In the genomic region with DNA sequence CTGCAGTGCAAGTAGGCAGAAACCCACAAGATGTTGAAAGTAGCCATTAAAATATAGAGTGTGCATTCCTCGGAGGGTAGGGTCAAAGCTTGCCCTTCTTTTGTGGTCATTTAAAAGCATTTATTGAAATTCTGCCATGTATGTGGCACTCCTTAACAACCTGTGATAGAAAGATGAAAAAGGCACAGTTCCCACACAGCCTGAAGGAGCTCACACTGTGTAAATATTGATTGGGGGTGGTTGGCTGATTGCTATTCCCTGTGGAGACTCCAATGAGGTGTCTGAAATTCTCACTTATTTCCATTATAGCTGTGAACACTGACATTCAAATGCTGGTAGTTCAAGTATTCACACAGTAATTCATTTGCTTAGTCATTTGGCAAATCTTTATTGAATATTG, we compare ENCODE assay signal across 28 mouse cellular contexts.
A peak's percentile ranks its signal among the peaks of the same experiment; 100 is the strongest.
DNase-seq lines count a peak whose midpoint lies in the region; ATAC-seq and TF ChIP-seq lines count a peak whose summit lies in the region.
"Had no signal": no experiment of that assay in that cellular context is flagged by ENCODE, and none has a peak within 500 bp of the region (broad histone marks: within the 10 kb centered on the region; RNA-seq: fewer than 3 reads in every experiment).

No protein-coding gene starts in this region.

- no peak overlapping the region for H3K4me3 ChIP-seq in hindbrain, embryonic 14.5 days (replicated peaks; ENCODE audit: low read length)
- H3K4me3 ChIP-seq in hindbrain, embryonic 10.5 days = no peak overlapping the region
- H3K4me3 ChIP-seq in stomach, embryonic 15.5 days (replicated peaks) = no peak overlapping the region
- no peak overlapping the region for H3K4me3 ChIP-seq in stomach, postnatal 0 days (ENCODE audit: low read depth, low read length)
- no peak overlapping the region for H3K4me3 ChIP-seq in hindbrain, embryonic 16.5 days (ENCODE audit: low read length)
- no peak overlapping the region for H3K4me3 ChIP-seq in liver, embryonic 12.5 days
- H3K4me3 ChIP-seq: embryonic facial prominence, embryonic 13.5 days; erythroblast, embryonic 14.5 days; gastrocnemius, adult 2 months; heart, embryonic 15.5 days; limb, embryonic 15.5 days; myocyte had no signal

- H3K27me3 ChIP-seq in hindbrain, embryonic 14.5 days (ENCODE audit: control insufficient read depth, insufficient read depth, low read length) = no peaks in the 10 kb centered on the region
- H3K27me3 ChIP-seq in hindbrain, embryonic 10.5 days (ENCODE audit: insufficient read depth, poor library complexity, severe bottlenecking) = no peaks in the 10 kb centered on the region
- H3K27me3 ChIP-seq in stomach, embryonic 15.5 days (replicated peaks) = no peaks in the 10 kb centered on the region
- no peaks in the 10 kb centered on the region for H3K27me3 ChIP-seq in stomach, postnatal 0 days (ENCODE audit: control insufficient read depth, insufficient read depth, low read length)
- no peaks in the 10 kb centered on the region for H3K27me3 ChIP-seq in hindbrain, embryonic 16.5 days (replicated peaks; ENCODE audit: control insufficient read depth, insufficient read depth, low read length)
- H3K27me3 ChIP-seq in liver, embryonic 12.5 days (replicated peaks) = no peaks in the 10 kb centered on the region
- H3K27me3 ChIP-seq: CH12.LX; embryonic facial prominence, embryonic 13.5 days; heart, embryonic 15.5 days; limb, embryonic 15.5 days; Patski had no signal

- H3K9ac ChIP-seq in hindbrain, embryonic 14.5 days = no peak overlapping the region
- H3K9ac ChIP-seq in stomach, embryonic 15.5 days = no peak overlapping the region
- no peak overlapping the region for H3K9ac ChIP-seq in stomach, postnatal 0 days (ENCODE audit: low read length)
- no peak overlapping the region for H3K9ac ChIP-seq in hindbrain, embryonic 16.5 days (ENCODE audit: low read depth, low read length)
- no peak overlapping the region for H3K9ac ChIP-seq in liver, embryonic 12.5 days
- H3K9ac ChIP-seq: embryonic facial prominence, embryonic 13.5 days; heart, embryonic 15.5 days; limb, embryonic 15.5 days had no signal

- DNase-seq in hindbrain, embryonic 14.5 days (ENCODE audit: low spot score) = no peak
- DNase-seq in hindbrain, embryonic 10.5 days (ENCODE audit: low spot score) = no peak
- DNase-seq in stomach, postnatal 0 days (ENCODE audit: low spot score) = no peak
- DNase-seq in adrenal gland, postnatal 4 days (ENCODE audit: low spot score in 2 of 2) = no peak
- DNase-seq: B cell, adult 2 months; cerebellum, adult 8-10 months; cerebellum, postnatal 36 days; embryo, embryonic 11 days; gastrocnemius, adult 2 months; heart, postnatal 36 days; kidney, adult 2 months; left cerebral cortex, postnatal 4 days; lung, postnatal 4 days; right cerebral cortex, postnatal 25 days; thymus, adult 2 months; thymus, postnatal 4 days had no signal

- no peak overlapping the region for H3K27ac ChIP-seq in hindbrain, embryonic 14.5 days
- H3K27ac ChIP-seq in hindbrain, embryonic 10.5 days = no peak overlapping the region
- no peak overlapping the region for H3K27ac ChIP-seq in stomach, embryonic 15.5 days
- no peak overlapping the region for H3K27ac ChIP-seq in stomach, postnatal 0 days (replicated peaks)
- no peak overlapping the region for H3K27ac ChIP-seq in hindbrain, embryonic 16.5 days (ENCODE audit: low read depth, low read length)
- H3K27ac ChIP-seq in liver, embryonic 12.5 days = no peak overlapping the region
- H3K27ac ChIP-seq: embryonic facial prominence, embryonic 13.5 days; gastrocnemius, adult 2 months; heart, embryonic 15.5 days; kidney, postnatal 0 days; limb, embryonic 15.5 days had no signal

- no peaks in the 10 kb centered on the region for H3K4me1 ChIP-seq in hindbrain, embryonic 14.5 days (replicated peaks; ENCODE audit: control insufficient read depth, insufficient read depth, low read length)
- no peaks in the 10 kb centered on the region for H3K4me1 ChIP-seq in hindbrain, embryonic 10.5 days (replicated peaks)
- H3K4me1 ChIP-seq in stomach, embryonic 15.5 days = no peaks in the 10 kb centered on the region
- H3K4me1 ChIP-seq in stomach, postnatal 0 days (replicated peaks; ENCODE audit: control insufficient read depth, insufficient read depth) = no peaks in the 10 kb centered on the region
- H3K4me1 ChIP-seq in hindbrain, embryonic 16.5 days (ENCODE audit: control insufficient read depth, insufficient read depth, low read depth, low read length) = no peaks in the 10 kb centered on the region; the same call in 1 of the 2 replicates
- H3K4me1 ChIP-seq in liver, embryonic 12.5 days = no peaks in the 10 kb centered on the region
- H3K4me1 ChIP-seq: embryonic facial prominence, embryonic 13.5 days; heart, embryonic 15.5 days; limb, embryonic 15.5 days had no signal

- peak; percentile 51; the same call in 1 of the 2 replicates for ATAC-seq in hindbrain, embryonic 14.5 days (ENCODE audit: low FRiP score)
- ATAC-seq in stomach, embryonic 15.5 days (ENCODE audit: insufficient read depth, low FRiP score, low read depth) = peak; percentile 78; the same call in 1 of the 2 replicates
- no peak for ATAC-seq in stomach, postnatal 0 days (ENCODE audit: low FRiP score, low TSS enrichment)
- ATAC-seq in hindbrain, embryonic 16.5 days = 0 out of 2 replicates have a peak, but pooled peaks have one; percentile 45
- no peak for ATAC-seq in liver, embryonic 12.5 days
- ATAC-seq: Patski had no signal

- no peaks in the 10 kb centered on the region for H3K9me3 ChIP-seq in hindbrain, embryonic 14.5 days (ENCODE audit: control insufficient read depth, low read length)
- H3K9me3 ChIP-seq in hindbrain, embryonic 10.5 days = no peaks in the 10 kb centered on the region
- H3K9me3 ChIP-seq in stomach, embryonic 15.5 days = no peaks in the 10 kb centered on the region
- H3K9me3 ChIP-seq in stomach, postnatal 0 days (ENCODE audit: control insufficient read depth, low read length) = no peaks in the 10 kb centered on the region
- no peaks in the 10 kb centered on the region for H3K9me3 ChIP-seq in hindbrain, embryonic 16.5 days (ENCODE audit: control insufficient read depth, low read length)
- H3K9me3 ChIP-seq in liver, embryonic 12.5 days (replicated peaks) = no peaks in the 10 kb centered on the region
- H3K9me3 ChIP-seq: embryonic facial prominence, embryonic 13.5 days; G1E; heart, embryonic 15.5 days; limb, embryonic 15.5 days had no signal

- no peak for TF ChIP-seq EP300 in stomach, postnatal 0 days (optimal IDR thresholded peaks at IDR 0.05)

- no peak for TF ChIP-seq CTCF in stomach, postnatal 0 days (IDR thresholded peaks at IDR 0.05; ENCODE audit: low read depth)

- no peak overlapping the region for H3K4me2 ChIP-seq in hindbrain, embryonic 14.5 days (replicated peaks)
- H3K4me2 ChIP-seq in stomach, embryonic 15.5 days = no peak overlapping the region
- no peak overlapping the region for H3K4me2 ChIP-seq in stomach, postnatal 0 days (replicated peaks; ENCODE audit: low read depth)
- H3K4me2 ChIP-seq in hindbrain, embryonic 16.5 days (ENCODE audit: low read length) = no peak overlapping the region
- no peak overlapping the region for H3K4me2 ChIP-seq in liver, embryonic 12.5 days
- H3K4me2 ChIP-seq: embryonic facial prominence, embryonic 13.5 days; heart, embryonic 15.5 days; limb, embryonic 15.5 days had no signal

- H3K36me3 ChIP-seq in hindbrain, embryonic 14.5 days (replicated peaks; ENCODE audit: control insufficient read depth, insufficient read depth) = no peaks in the 10 kb centered on the region
- no peaks in the 10 kb centered on the region for H3K36me3 ChIP-seq in hindbrain, embryonic 10.5 days
- H3K36me3 ChIP-seq in stomach, embryonic 15.5 days = no peaks in the 10 kb centered on the region
- H3K36me3 ChIP-seq in stomach, postnatal 0 days (ENCODE audit: control insufficient read depth, insufficient read depth, low read length) = no peaks in the 10 kb centered on the region
- H3K36me3 ChIP-seq in hindbrain, embryonic 16.5 days (ENCODE audit: control insufficient read depth, insufficient read depth, low read length) = no peaks in the 10 kb centered on the region
- H3K36me3 ChIP-seq in liver, embryonic 12.5 days = no peaks in the 10 kb centered on the region
- H3K36me3 ChIP-seq: embryonic facial prominence, embryonic 13.5 days; G1E; heart, embryonic 15.5 days; limb, embryonic 15.5 days had no signal

- 53% methylated on average over 1 of the region's 1 CpGs for WGBS in hindbrain, embryonic 14.5 days
- WGBS in hindbrain, embryonic 10.5 days = 56% methylated on average over 1 of the region's 1 CpGs
- 52% methylated on average over 1 of the region's 1 CpGs for WGBS in stomach, embryonic 15.5 days
- 43% methylated on average over 1 of the region's 1 CpGs for WGBS in stomach, postnatal 0 days
- WGBS in hindbrain, embryonic 16.5 days = 39% methylated on average over 1 of the region's 1 CpGs
- 69% methylated on average over 1 of the region's 1 CpGs for WGBS in liver, embryonic 12.5 days (ENCODE audit: insufficient replicate concordance)

Comparison
In these comparisons a context has a peak if more than half of its experiments do, and no peak if none do; other contexts are left out.
1. ATAC-seq: peak in hindbrain, embryonic 14.5 days (single experiment), stomach, embryonic 15.5 days (single experiment) and hindbrain, embryonic 16.5 days (single experiment); none in stomach, postnatal 0 days (single experiment) and liver, embryonic 12.5 days (single experiment).